Mouse (Mus musculus) thymus, adult 2 months (tissue): ENCODE measurements around the gene Rubcn.

Experiments
- CTCF ChIP-seq: fragments of 200-500 bp; IDR thresholded peaks from 2 replicates; pipeline ENCODE4 v1.5.1; 2012; ENCODE audit warnings: mild to moderate bottlenecking, control low read depth, low read length, moderate library complexity, borderline replicate concordance; ENCODE audit not compliant: control insufficient read depth, poor library complexity, insufficient read depth; ENCODE audit errors: extremely low read depth
- POLR2A ChIP-seq: fragments of 200-500 bp; IDR thresholded peaks from 2 replicates; pipeline ENCODE4 v1.6.1; 2012; ENCODE audit warnings: mild to moderate bottlenecking, low read length, control low read depth, moderate library complexity; ENCODE audit not compliant: control insufficient read depth, poor library complexity, insufficient read depth; ENCODE audit errors: extremely low read depth

GRCm38 (mm10) chr16:32858771-32859636 lies 18.6 kb downstream of the Rubcn start:
- TF ChIP-seq CTCF (no peak), POLR2A (no peak)
